Mouse (Mus musculus) olfactory bulb, adult 2 months (tissue): ENCODE measurements at regions not wholly inside any gene's neighbourhood (a gene's known extent, or its start where the extent isn't known, plus 50 kb on each side); places are given as distances from the start of the nearest gene placed in this dataset.
A peak's percentile ranks its signal among the peaks of the same experiment; 100 is the strongest.

ENCODE experiments used
- H3K27ac ChIP-seq: fragments of 200-500 bp; 2 replicates; pipeline ENCODE4 v1.5.1; 2012; ENCODE audit warnings: low read depth, low read length; ENCODE audit not compliant: insufficient read depth
- H3K4me1 ChIP-seq: fragments of 200-500 bp; 2 replicates; pipeline ENCODE4 v1.6.1; 2012; ENCODE audit warnings: low read length; ENCODE audit not compliant: control insufficient read depth, insufficient read depth
- H3K4me3 ChIP-seq: fragments of 200-500 bp; 2 replicates; pipeline ENCODE4 v1.5.1; 2012; ENCODE audit warnings: mild to moderate bottlenecking, low read depth, low read length, moderate library complexity; ENCODE audit not compliant: insufficient read depth
- CTCF ChIP-seq: fragments of 200-500 bp; IDR thresholded peaks from 2 replicates; pipeline ENCODE4 v1.5.1; 2012; ENCODE audit warnings: low read depth, mild to moderate bottlenecking, low read length, moderate library complexity; ENCODE audit not compliant: insufficient read depth
- POLR2A ChIP-seq: fragments of 200-500 bp; IDR thresholded peaks from 2 replicates; pipeline ENCODE4 v1.6.1; 2012; ENCODE audit warnings: mild to moderate bottlenecking, low read depth, low read length, moderate library complexity; ENCODE audit not compliant: insufficient read depth
- WGBS: fragments of 180-500 bp; shearing (Covaris S2); methylation state at CpG from one replicate; pipeline ENCODE4 v1.1.7; 2018; 5-methylcytosine and 5-hydroxymethylcytosine counted together

DNA sequence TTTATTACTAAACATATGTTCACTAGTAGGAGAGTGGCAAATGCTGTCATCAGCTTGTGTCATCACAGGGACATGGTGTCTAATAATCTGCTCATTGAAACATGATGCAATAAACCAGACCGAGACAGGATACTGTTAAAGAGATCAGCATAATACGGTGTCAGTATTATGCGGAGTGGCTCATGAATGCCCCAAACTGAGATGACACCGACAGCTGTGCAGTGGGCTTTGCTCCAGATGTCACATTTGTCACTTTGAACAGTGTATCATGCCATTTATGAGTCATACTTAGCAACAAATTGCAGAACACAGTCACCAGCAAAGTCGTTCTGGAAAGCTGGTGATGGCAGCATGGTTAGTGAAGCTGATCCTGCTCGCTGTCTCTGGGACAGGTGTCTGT lies 527.2 kb downstream of the Triml1 start:
- Histone ChIP-seq H3K27ac (no peak overlapping the region), H3K4me3 (no peak overlapping the region), H3K4me1 (no peaks in the 10 kb centered on the region)
- TF ChIP-seq POLR2A = no peak
- no peak for TF ChIP-seq CTCF
- WGBS = 62% methylated on average over 6 of the region's 6 CpGs

DNA sequence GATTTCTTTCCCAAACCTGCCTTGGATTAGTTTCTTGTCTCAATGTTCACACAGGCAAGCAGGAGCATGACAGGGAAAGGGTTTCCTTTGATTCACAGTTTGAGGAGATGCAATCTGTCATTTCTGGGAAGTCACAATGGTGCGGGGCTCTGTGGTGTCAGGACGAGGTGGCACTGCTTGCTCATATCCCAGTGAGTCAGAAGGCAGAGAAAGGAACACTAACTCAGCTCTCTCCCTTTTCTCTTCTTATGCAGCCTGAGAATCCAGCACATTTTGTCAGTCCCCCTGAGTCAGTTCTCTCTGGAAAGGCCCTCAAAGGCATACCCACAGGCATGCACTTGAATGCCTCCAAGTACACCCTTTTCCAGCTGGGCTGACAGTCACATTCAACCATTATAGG lies 544.6 kb downstream of the Triml1 start:
- H3K27ac ChIP-seq = peak overlapping the region; percentile 19
- no peak overlapping the region for H3K4me3 ChIP-seq
- TF ChIP-seq POLR2A = no peak
- TF ChIP-seq CTCF = no peak
- WGBS = 47% methylated on average over 2 of the region's 2 CpGs
- no peaks in the 10 kb centered on the region for H3K4me1 ChIP-seq
